Mouse (Mus musculus): ENCODE measurements at regions not wholly inside any gene's neighbourhood (a gene's known extent, or its start where the extent isn't known, plus 50 kb on each side); places are given as distances from the start of the nearest gene placed in this dataset.

GRCm38 (mm10) chr2:138640654-138641053 lies 384.3 kb downstream of the Btbd3 start:
- TF ChIP-seq CTCF (IDR thresholded peaks at IDR 0.05; ENCODE audit: low read depth): no peak
- no peak for TF ChIP-seq EP300 (IDR thresholded peaks at IDR 0.05; ENCODE audit: low read depth)
- DNase-seq (no peak), ATAC-seq (no peak)
- no peaks in the 10 kb centered on the region for H3K27me3 ChIP-seq (ENCODE audit: insufficient read depth, low read length)
- no peak overlapping the region for H3K4me3 ChIP-seq (ENCODE audit: low read depth, low read length)
- no peaks in the 10 kb centered on the region for H3K9me3 ChIP-seq (ENCODE audit: low read length)
- no peak overlapping the region for H3K4me2 ChIP-seq (ENCODE audit: low read depth, low read length)
- H3K27ac ChIP-seq (ENCODE audit: low read depth): no peak overlapping the region
- no peak overlapping the region for H3K9ac ChIP-seq (replicated peaks)
- 90% methylated on average over 2 of the region's 2 CpGs for WGBS (ENCODE audit: insufficient replicate concordance)
- H3K4me1 ChIP-seq (ENCODE audit: insufficient read depth): no peaks in the 10 kb centered on the region
- H3K36me3 ChIP-seq (replicated peaks; ENCODE audit: insufficient read depth, low read length): no peaks in the 10 kb centered on the region

GRCm38 (mm10) chr2:138641335-138641734 lies 385.0 kb downstream of the Btbd3 start:
- no peak for ATAC-seq
- WGBS (ENCODE audit: insufficient replicate concordance): 87% methylated on average over 1 of the region's 1 CpGs

GRCm38 (mm10) chr2:138648616-138649015 lies 392.3 kb downstream of the Btbd3 start:
- H3K9ac ChIP-seq (replicated peaks): no peak overlapping the region
- no peak overlapping the region for H3K27ac ChIP-seq (ENCODE audit: low read depth)
- no peak for ATAC-seq
- H3K4me2 ChIP-seq (ENCODE audit: low read depth, low read length): no peak overlapping the region
- no peak for TF ChIP-seq EP300 (IDR thresholded peaks at IDR 0.05; ENCODE audit: low read depth)
- TF ChIP-seq CTCF (IDR thresholded peaks at IDR 0.05; ENCODE audit: low read depth): no peak
- no peaks in the 10 kb centered on the region for H3K36me3 ChIP-seq (replicated peaks; ENCODE audit: insufficient read depth, low read length)
- DNase-seq: no peak
- no peaks in the 10 kb centered on the region for H3K9me3 ChIP-seq (ENCODE audit: low read length)
- WGBS (ENCODE audit: insufficient replicate concordance): 57% methylated on average over 3 of the region's 3 CpGs
- no peak overlapping the region for H3K4me3 ChIP-seq (ENCODE audit: low read depth, low read length)
- H3K4me1 ChIP-seq (ENCODE audit: insufficient read depth): no peaks in the 10 kb centered on the region
- H3K27me3 ChIP-seq (ENCODE audit: insufficient read depth, low read length): no peaks in the 10 kb centered on the region

More at GRCm38 (mm10) chr2:138641335-138641734, 385.0 kb downstream of the Btbd3 start:
- TF ChIP-seq EP300 (IDR thresholded peaks at IDR 0.05; ENCODE audit: low read depth): no peak
- H3K9ac ChIP-seq (replicated peaks): no peak overlapping the region
- H3K27me3 ChIP-seq (ENCODE audit: insufficient read depth, low read length): no peaks in the 10 kb centered on the region
- no peak for DNase-seq
- H3K4me1 ChIP-seq (ENCODE audit: insufficient read depth): no peaks in the 10 kb centered on the region
- H3K9me3 ChIP-seq (ENCODE audit: low read length): no peaks in the 10 kb centered on the region
- H3K27ac ChIP-seq (ENCODE audit: low read depth): no peak overlapping the region
- H3K36me3 ChIP-seq (replicated peaks; ENCODE audit: insufficient read depth, low read length): no peaks in the 10 kb centered on the region
- H3K4me3 ChIP-seq (ENCODE audit: low read depth, low read length): no peak overlapping the region
- H3K4me2 ChIP-seq (ENCODE audit: low read depth, low read length): no peak overlapping the region

DNA sequence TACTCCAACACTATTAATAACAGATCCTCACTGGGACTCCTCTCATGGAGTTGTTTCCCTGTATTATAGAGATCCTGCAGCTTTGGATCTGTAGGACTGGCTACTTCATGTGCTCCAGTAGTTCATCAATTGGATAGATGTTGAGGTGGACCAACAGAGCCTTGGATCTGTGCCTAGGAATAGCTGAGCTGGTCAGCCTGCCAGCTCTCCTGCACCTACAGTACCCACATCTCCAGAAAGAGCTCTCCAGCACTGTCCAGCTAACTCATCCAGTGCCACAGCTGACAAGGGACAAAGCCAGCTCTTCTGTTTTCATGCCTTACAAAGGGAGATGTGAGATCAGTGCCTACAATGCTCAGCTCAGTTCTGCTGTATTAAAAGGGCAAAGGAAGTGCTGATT lies 403.0 kb downstream of the Btbd3 start:
- H3K4me2 ChIP-seq (ENCODE audit: low read depth, low read length): no peak overlapping the region
- DNase-seq (no peak), ATAC-seq (no peak)
- no peaks in the 10 kb centered on the region for H3K9me3 ChIP-seq (ENCODE audit: low read length)
- no peaks in the 10 kb centered on the region for H3K4me1 ChIP-seq (ENCODE audit: insufficient read depth)
- no peaks in the 10 kb centered on the region for H3K36me3 ChIP-seq (replicated peaks; ENCODE audit: insufficient read depth, low read length)
- no peaks in the 10 kb centered on the region for H3K27me3 ChIP-seq (ENCODE audit: insufficient read depth, low read length)
- no peak overlapping the region for H3K4me3 ChIP-seq (ENCODE audit: low read depth, low read length)
- no peak overlapping the region for H3K9ac ChIP-seq (replicated peaks)
- TF ChIP-seq EP300 (IDR thresholded peaks at IDR 0.05; ENCODE audit: low read depth): no peak
- TF ChIP-seq CTCF (IDR thresholded peaks at IDR 0.05; ENCODE audit: low read depth): no peak
- no peak overlapping the region for H3K27ac ChIP-seq (ENCODE audit: low read depth)

DNA sequence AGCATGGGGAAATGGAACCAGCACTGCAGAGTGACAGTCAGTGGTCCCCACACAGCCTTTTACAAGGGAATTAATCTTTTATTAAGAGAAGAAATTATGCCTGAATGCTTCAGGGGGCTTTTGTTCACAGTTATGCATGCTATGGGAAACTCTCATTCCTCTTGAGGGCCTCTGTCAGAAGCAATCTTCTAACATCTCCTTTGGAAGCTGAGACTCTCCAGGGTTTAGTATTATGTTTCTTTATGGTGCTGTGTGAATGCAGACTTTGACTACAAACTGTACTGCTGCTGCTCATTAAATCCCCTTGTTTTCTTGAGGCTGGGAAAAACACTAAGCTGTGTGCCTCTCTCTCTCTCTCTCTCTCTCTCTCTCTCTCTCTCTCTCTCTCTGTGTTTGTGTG lies 413.9 kb downstream of the Btbd3 start:
- Histone ChIP-seq H3K4me1 (ENCODE audit: insufficient read depth) (no peaks in the 10 kb centered on the region), H3K4me2 (ENCODE audit: low read depth, low read length) (no peak overlapping the region), H3K9me3 (ENCODE audit: low read length) (no peaks in the 10 kb centered on the region), H3K27me3 (ENCODE audit: insufficient read depth, low read length) (no peaks in the 10 kb centered on the region), H3K27ac (ENCODE audit: low read depth) (no peak overlapping the region), H3K4me3 (ENCODE audit: low read depth, low read length) (no peak overlapping the region), H3K36me3 (replicated peaks; ENCODE audit: insufficient read depth, low read length) (no peaks in the 10 kb centered on the region), H3K9ac (replicated peaks) (no peak overlapping the region)
- TF ChIP-seq CTCF (IDR thresholded peaks at IDR 0.05; ENCODE audit: low read depth) (no peak), EP300 (IDR thresholded peaks at IDR 0.05; ENCODE audit: low read depth) (no peak)
- DNase-seq (no peak), ATAC-seq (no peak)

DNA sequence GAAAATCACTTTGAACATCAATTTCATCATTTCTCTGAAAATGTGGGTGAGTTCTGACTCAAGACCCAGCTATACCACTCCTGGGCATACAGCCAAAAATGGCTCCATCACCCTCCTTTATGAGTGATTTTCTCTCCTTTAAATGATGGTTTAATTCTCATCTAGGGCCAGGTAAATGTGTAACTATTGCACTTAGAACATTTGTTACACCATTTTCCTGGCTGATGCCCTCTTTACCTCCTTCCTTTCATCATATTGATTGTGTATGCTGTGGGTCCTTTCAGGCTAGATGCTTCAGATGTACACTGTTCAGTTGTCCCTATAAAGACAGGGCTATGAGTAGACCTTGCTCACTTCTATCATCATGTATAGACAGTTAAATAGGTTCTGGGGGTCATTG lies 418.4 kb downstream of the Btbd3 start:
- no peaks in the 10 kb centered on the region for H3K27me3 ChIP-seq (ENCODE audit: insufficient read depth, low read length)
- H3K9me3 ChIP-seq (ENCODE audit: low read length): no peaks in the 10 kb centered on the region
- no peaks in the 10 kb centered on the region for H3K4me1 ChIP-seq (ENCODE audit: insufficient read depth)
- ATAC-seq (no peak), DNase-seq (no peak)
- no peak for TF ChIP-seq EP300 (IDR thresholded peaks at IDR 0.05; ENCODE audit: low read depth)
- no peak for TF ChIP-seq CTCF (IDR thresholded peaks at IDR 0.05; ENCODE audit: low read depth)
- no peak overlapping the region for H3K9ac ChIP-seq (replicated peaks)
- no peak overlapping the region for H3K27ac ChIP-seq (ENCODE audit: low read depth)
- H3K4me2 ChIP-seq (ENCODE audit: low read depth, low read length): no peak overlapping the region
- H3K36me3 ChIP-seq (replicated peaks; ENCODE audit: insufficient read depth, low read length): no peaks in the 10 kb centered on the region
- no peak overlapping the region for H3K4me3 ChIP-seq (ENCODE audit: low read depth, low read length)

DNA sequence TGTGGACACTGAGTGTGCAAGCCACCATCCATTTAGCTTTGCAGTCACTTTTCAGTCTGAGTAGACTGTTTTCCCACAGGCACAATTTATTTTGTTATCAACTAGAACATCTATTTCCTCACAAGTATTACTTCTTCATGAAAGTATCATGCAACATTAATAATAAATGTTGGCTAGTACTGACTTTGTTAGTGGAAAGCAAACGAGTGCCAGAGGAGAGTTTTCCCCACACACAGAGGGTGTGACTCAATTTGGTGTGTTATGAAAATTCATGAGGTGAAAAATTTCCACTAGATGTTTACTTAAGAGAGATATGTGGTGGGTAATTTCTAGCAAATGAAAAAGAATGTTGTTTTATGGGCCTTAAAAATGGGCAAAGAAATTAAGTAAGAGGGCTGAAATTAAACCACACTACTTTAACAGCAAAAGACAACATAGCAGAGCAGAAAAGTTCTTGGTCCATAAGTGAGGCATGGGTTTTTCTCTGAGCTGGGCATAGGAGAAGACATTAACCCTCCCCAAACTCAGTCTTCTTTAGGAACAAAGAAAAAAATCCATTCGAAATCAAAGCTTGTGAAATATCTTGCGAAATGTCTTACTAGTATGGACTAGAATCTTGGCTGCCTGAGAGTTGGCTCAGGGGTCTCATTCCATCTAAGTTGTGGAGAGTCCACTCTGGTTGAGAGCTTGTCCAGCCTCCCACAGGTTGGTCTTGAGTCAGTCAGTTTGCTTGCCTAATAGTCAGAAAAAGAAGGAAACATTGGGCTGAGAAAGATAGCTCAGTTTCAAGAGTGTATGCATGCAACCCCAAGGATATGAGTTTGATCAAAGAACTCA lies 419.1 kb downstream of the Btbd3 start:
- Histone ChIP-seq H3K27me3 (ENCODE audit: insufficient read depth, low read length) (no peaks in the 10 kb centered on the region), H3K27ac (ENCODE audit: low read depth) (no peak overlapping the region), H3K9me3 (ENCODE audit: low read length) (no peaks in the 10 kb centered on the region), H3K4me1 (ENCODE audit: insufficient read depth) (no peaks in the 10 kb centered on the region), H3K9ac (replicated peaks) (no peak overlapping the region), H3K4me2 (ENCODE audit: low read depth, low read length) (no peak overlapping the region), H3K36me3 (replicated peaks; ENCODE audit: insufficient read depth, low read length) (no peaks in the 10 kb centered on the region), H3K4me3 (ENCODE audit: low read depth, low read length) (no peak overlapping the region)
- whole genome bisulfite sequencing (ENCODE audit: insufficient replicate concordance): 61% methylated on average over 3 of the region's 3 CpGs
- DNase-seq (no peak), ATAC-seq (no peak)
- no peak for TF ChIP-seq EP300 (IDR thresholded peaks at IDR 0.05; ENCODE audit: low read depth)
- TF ChIP-seq CTCF (IDR thresholded peaks at IDR 0.05; ENCODE audit: low read depth): no peak

Measured in liver, postnatal 0 days (tissue).